Mouse (Mus musculus) right cerebral cortex, postnatal 36 days (tissue): ENCODE results near the gene Pes1.
"Not testable (repeated sequence)": the region's sequence is repeated elsewhere in the genome, so short reads cannot be mapped to it uniquely, and the experiment has no call there.

Source experiments
- DNase-seq, 2 experiments: peaks; one replicate each; pipeline ENCODE4 v3.0.0; 2022; ENCODE audit warnings: low spot score in 2 of 2, mixed read lengths in 1 of 2

Pes1 gene

GRCm38 (mm10) chr11:4006462-4006861 is 42.7 kb downstream of the Pes1 start:
- no peak for DNase-seq

GRCm38 (mm10) chr11:4012616-4013015 is 48.8 kb downstream of the Pes1 start:
- DNase-seq = no peak

GRCm38 (mm10) chr11:4015796-4016195 is 52.0 kb downstream of the Pes1 start:
- not testable (repeated sequence) for DNase-seq

- DNase-seq = not testable (repeated sequence)
These were observed 58.3 kb downstream of the Pes1 start for GRCm38 (mm10) chr11:4022111-4022510.

GRCm38 (mm10) chr11:4023321-4023720 is 59.5 kb downstream of the Pes1 start:
- DNase-seq = no peak

- no peak for DNase-seq
These were observed 63.3 kb downstream of the Pes1 start for GRCm38 (mm10) chr11:4027066-4027465.

- peak; percentile 16 to 38 for DNase-seq
These were observed 64.0 kb downstream of the Pes1 start for GRCm38 (mm10) chr11:4027561-4028334.

- DNase-seq = no peak
These were observed 65.6 kb downstream of the Pes1 start for GRCm38 (mm10) chr11:4029343-4029742.
